ENCODE assay signal across 18 mouse cellular contexts in genomic region chr14:72779446-72779845, GRCm38 (mm10).
"Had no signal": no experiment of that assay in that cellular context is flagged by ENCODE, and none has a peak within 500 bp of the region (broad histone marks: within the 10 kb centered on the region; RNA-seq: fewer than 3 reads in every experiment).

No protein-coding gene starts in this region.

- H3K36me3 ChIP-seq: limb, embryonic 12.5 days; limb, embryonic 15.5 days; midbrain, embryonic 12.5 days; midbrain, embryonic 15.5 days; neural tube, embryonic 12.5 days; neural tube, embryonic 15.5 days; stomach, embryonic 15.5 days had no signal

- H3K27me3 ChIP-seq: limb, embryonic 12.5 days; limb, embryonic 15.5 days; midbrain, embryonic 12.5 days; midbrain, embryonic 15.5 days; neural tube, embryonic 12.5 days; neural tube, embryonic 15.5 days; stomach, embryonic 15.5 days had no signal

- ATAC-seq: intestine, embryonic 16.5 days; liver, postnatal 0 days; midbrain, embryonic 15.5 days had no signal

- H3K4me3 ChIP-seq: limb, embryonic 12.5 days; limb, embryonic 15.5 days; midbrain, embryonic 12.5 days; midbrain, embryonic 15.5 days; neural tube, embryonic 12.5 days; neural tube, embryonic 15.5 days; stomach, embryonic 15.5 days had no signal

- H3K27ac ChIP-seq: limb, embryonic 12.5 days; limb, embryonic 15.5 days; liver, embryonic 14.5 days; macrophage; midbrain, embryonic 12.5 days; midbrain, embryonic 15.5 days; neural tube, embryonic 12.5 days; neural tube, embryonic 15.5 days; stomach, embryonic 15.5 days had no signal

- DNase-seq: left cerebral cortex, postnatal 4 days; liver, postnatal 0 days; lung, embryonic 14.5 days; retina, postnatal 1 day; right cerebral cortex, postnatal 25 days; spleen, adult 18-20 months; thymus, postnatal 25 days had no signal

- H3K4me2 ChIP-seq: limb, embryonic 12.5 days; limb, embryonic 15.5 days; liver, embryonic 11.5 days; lung, embryonic 14.5 days; midbrain, embryonic 12.5 days; midbrain, embryonic 15.5 days; neural tube, embryonic 12.5 days; neural tube, embryonic 15.5 days; stomach, embryonic 15.5 days had no signal

- H3K9me3 ChIP-seq: limb, embryonic 12.5 days; limb, embryonic 15.5 days; midbrain, embryonic 12.5 days; midbrain, embryonic 15.5 days; neural tube, embryonic 12.5 days; neural tube, embryonic 15.5 days; stomach, embryonic 15.5 days had no signal

- H3K9ac ChIP-seq: limb, embryonic 12.5 days; limb, embryonic 15.5 days; liver, embryonic 14.5 days; liver, postnatal 0 days; lung, embryonic 14.5 days; midbrain, embryonic 12.5 days; midbrain, embryonic 15.5 days; neural tube, embryonic 12.5 days; neural tube, embryonic 15.5 days; stomach, embryonic 15.5 days had no signal

- H3K4me1 ChIP-seq: midbrain, embryonic 12.5 days; midbrain, embryonic 15.5 days; neural tube, embryonic 12.5 days; neural tube, embryonic 15.5 days; stomach, embryonic 15.5 days had no signal
